Mouse (Mus musculus) forebrain, embryonic 16.5 days (tissue): ENCODE data around the gene Dvl1. TPM values are rescaled to one million over a fixed set of nuclear protein-coding genes. Genes with fewer than 3 reads are reported as not detected.

Source experiments
- ATAC-seq: fragments of 200-750 bp; cut with Nextera tagmentation; 2 replicates; pipeline ENCODE4 v1.8.0; 2017; ENCODE audit warnings: mild to moderate bottlenecking, moderate library complexity
- H3K27ac ChIP-seq: fragments of 300-500 bp; sonication (generic); 2 replicates; pipeline ENCODE4 v1.5.1; 2014; ENCODE audit warnings: low read length, control low read depth
- H3K27me3 ChIP-seq: fragments of 300-500 bp; sonication (generic); replicated peaks from 2 replicates; pipeline ENCODE4 v1.6.1; 2014; ENCODE audit warnings: low read length; ENCODE audit not compliant: control insufficient read depth, insufficient read depth
- H3K36me3 ChIP-seq: fragments of 300-500 bp; sonication (generic); 2 replicates; pipeline ENCODE4 v1.6.1; 2014; ENCODE audit not compliant: control insufficient read depth, insufficient read depth
- H3K4me1 ChIP-seq: fragments of 300-500 bp; sonication (generic); replicated peaks from 2 replicates; pipeline ENCODE4 v1.6.1; 2014; ENCODE audit warnings: low read length; ENCODE audit not compliant: control insufficient read depth, insufficient read depth
- H3K4me2 ChIP-seq: fragments of 300-500 bp; sonication (generic); 2 replicates; pipeline ENCODE4 v1.6.1; 2014; ENCODE audit warnings: mild to moderate bottlenecking, low read length, control low read depth
- H3K4me3 ChIP-seq: fragments of 300-500 bp; sonication (generic); replicated peaks from 2 replicates; pipeline ENCODE4 v1.5.1; 2014; ENCODE audit warnings: mild to moderate bottlenecking, low read length, control low read depth
- H3K9ac ChIP-seq: fragments of 300-500 bp; sonication (generic); replicated peaks from 2 replicates; pipeline ENCODE4 v1.6.1; 2014; ENCODE audit warnings: low read depth, low read length, control low read depth
- H3K9me3 ChIP-seq: fragments of 300-500 bp; sonication (generic); 2 replicates; pipeline ENCODE4 v1.6.1; 2016; ENCODE audit warnings: low read length; ENCODE audit not compliant: control insufficient read depth
- WGBS: fragments of 180-500 bp; shearing (Covaris S2); extraction: QIAGEN DNeasy Blood & Tissue Kit; methylation state at CpG from one replicate; pipeline ENCODE4 v1.1.7; 2014; 5-methylcytosine and 5-hydroxymethylcytosine counted together
- polyA plus RNA-seq: library from polyadenylated mRNA; unstranded; fragments of >200 nt; fragmentation: Nextera tagmentation; extraction: Ambion mirVana; gene quantifications from 2 replicates; pipeline ENCODE4 v1.2.1, GENCODE M21; 2015

Gene Dvl1
- polyA plus RNA-seq, 1 experiment from 2014 or later: 10.0 TPM

DNA sequence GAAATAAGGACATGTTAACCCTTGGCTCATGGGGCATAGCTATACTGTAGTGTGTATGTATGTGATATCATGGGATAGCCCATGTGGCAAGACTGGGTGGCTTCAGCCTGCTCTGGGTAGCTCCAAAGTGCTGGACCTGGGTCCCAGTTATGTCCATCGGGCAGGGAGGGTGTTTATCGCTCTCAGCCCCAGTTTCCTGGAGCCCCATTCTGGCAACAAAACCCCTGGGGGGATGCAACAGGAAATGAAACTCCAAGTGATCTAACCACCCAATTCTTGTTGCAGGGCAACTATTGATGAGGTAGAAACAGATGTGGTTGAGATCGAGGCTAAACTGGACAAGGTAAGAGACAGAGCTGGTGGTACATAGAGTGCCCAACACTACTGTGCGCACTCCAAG is 48.6 kb downstream of the Dvl1 start:
- no peak overlapping the region for H3K9ac ChIP-seq
- peaks cover 34% of the 10 kb centered on the region for H3K4me1 ChIP-seq
- no peak overlapping the region for H3K27ac ChIP-seq
- 90% methylated on average over 4 of the region's 4 CpGs for WGBS
- H3K4me3 ChIP-seq: no peak overlapping the region
- H3K9me3 ChIP-seq: no peaks in the 10 kb centered on the region
- peaks cover 32% of the 10 kb centered on the region for H3K36me3 ChIP-seq
- no peak for ATAC-seq
- peak overlapping the region; percentile 98; the same call in 1 of the 2 replicates for H3K4me2 ChIP-seq
- no peaks in the 10 kb centered on the region for H3K27me3 ChIP-seq

DNA sequence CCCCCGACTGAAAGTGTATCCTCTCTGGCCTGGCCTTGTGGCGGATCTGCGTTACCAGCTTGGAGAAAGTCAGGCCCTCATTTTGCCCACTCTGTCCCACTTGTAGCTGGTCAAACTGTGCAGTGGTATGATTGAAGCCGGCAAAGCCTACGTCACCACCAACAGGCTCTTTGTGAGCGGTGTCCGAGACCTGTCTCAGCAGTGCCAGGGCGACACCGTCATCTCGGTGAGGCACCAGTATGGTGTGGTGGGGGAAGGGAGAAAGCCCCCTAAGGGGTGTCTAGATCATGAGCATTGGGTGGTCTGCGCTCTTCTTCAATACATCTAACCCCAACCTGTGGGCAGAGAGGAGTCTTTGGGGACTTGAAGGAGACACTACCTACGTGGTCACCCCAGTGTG is 49.3 kb downstream of the Dvl1 start:
- Histone ChIP-seq H3K4me1 (peaks cover 32% of the 10 kb centered on the region), H3K27ac (no peak overlapping the region), H3K9ac (no peak overlapping the region), H3K36me3 (peaks cover 38% of the 10 kb centered on the region), H3K4me2 (no peak overlapping the region), H3K27me3 (no peaks in the 10 kb centered on the region), H3K4me3 (no peak overlapping the region), H3K9me3 (no peaks in the 10 kb centered on the region)
- 97% methylated on average over 12 of the region's 12 CpGs for WGBS
- no peak for ATAC-seq

- Histone ChIP-seq H3K9ac (no peak overlapping the region), H3K36me3 (peaks cover 56% of the 10 kb centered on the region), H3K4me3 (no peak overlapping the region), H3K27ac (no peak overlapping the region), H3K27me3 (no peaks in the 10 kb centered on the region), H3K4me2 (no peak overlapping the region), H3K9me3 (no peaks in the 10 kb centered on the region), H3K4me1 (peaks cover 26% of the 10 kb centered on the region)
- 80% methylated on average over 2 of the region's 2 CpGs for WGBS
- ATAC-seq: no peak
Measured at GRCm38 (mm10) chr4:155898318-155898717, 51.1 kb downstream of the Dvl1 start.

DNA sequence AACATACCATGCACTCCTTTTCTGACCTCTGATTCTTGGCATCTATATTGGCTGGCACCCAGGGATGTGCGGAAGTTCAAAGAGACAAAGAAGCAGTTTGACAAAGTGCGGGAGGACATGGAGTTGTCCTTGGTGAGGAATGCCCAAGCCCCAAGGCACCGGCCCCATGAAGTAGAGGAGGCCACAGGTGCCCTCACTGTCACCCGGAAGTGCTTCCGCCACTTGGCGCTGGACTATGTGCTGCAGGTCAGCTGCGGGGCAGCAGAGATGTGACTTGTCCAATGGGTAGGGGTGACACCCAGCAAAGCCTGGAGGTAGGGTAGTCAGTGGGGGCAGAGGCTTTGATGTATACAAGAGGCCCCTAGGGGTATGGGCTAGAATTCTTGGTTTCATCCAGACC is 52.2 kb downstream of the Dvl1 start:
- no peaks in the 10 kb centered on the region for H3K9me3 ChIP-seq
- no peaks in the 10 kb centered on the region for H3K27me3 ChIP-seq
- no peak overlapping the region for H3K27ac ChIP-seq
- 94% methylated on average over 7 of the region's 7 CpGs for WGBS
- peaks cover 15% of the 10 kb centered on the region for H3K4me1 ChIP-seq
- H3K36me3 ChIP-seq: peaks cover 66% of the 10 kb centered on the region
- no peak for ATAC-seq
- H3K4me3 ChIP-seq: no peak overlapping the region
- no peak overlapping the region for H3K9ac ChIP-seq
- no peak overlapping the region for H3K4me2 ChIP-seq

GRCm38 (mm10) chr4:155901205-155901604 is 54.0 kb downstream of the Dvl1 start:
- Histone ChIP-seq H3K4me2 (no peak overlapping the region), H3K27ac (no peak overlapping the region), H3K4me1 (no peaks in the 10 kb centered on the region), H3K9me3 (no peaks in the 10 kb centered on the region), H3K9ac (no peak overlapping the region), H3K27me3 (no peaks in the 10 kb centered on the region), H3K36me3 (peaks cover 79% of the 10 kb centered on the region), H3K4me3 (no peak overlapping the region)
- 63% methylated on average over 3 of the region's 3 CpGs for WGBS
- no peak for ATAC-seq

- Histone ChIP-seq H3K4me2 (no peak overlapping the region), H3K9ac (no peak overlapping the region), H3K4me1 (no peaks in the 10 kb centered on the region), H3K36me3 (peaks cover 68% of the 10 kb centered on the region), H3K27ac (no peak overlapping the region), H3K9me3 (no peaks in the 10 kb centered on the region), H3K4me3 (no peak overlapping the region), H3K27me3 (no peaks in the 10 kb centered on the region)
- WGBS: 97% methylated on average over 12 of the region's 13 CpGs
- ATAC-seq: no peak
Measured at GRCm38 (mm10) chr4:155903246-155903645, 56.0 kb downstream of the Dvl1 start.

DNA sequence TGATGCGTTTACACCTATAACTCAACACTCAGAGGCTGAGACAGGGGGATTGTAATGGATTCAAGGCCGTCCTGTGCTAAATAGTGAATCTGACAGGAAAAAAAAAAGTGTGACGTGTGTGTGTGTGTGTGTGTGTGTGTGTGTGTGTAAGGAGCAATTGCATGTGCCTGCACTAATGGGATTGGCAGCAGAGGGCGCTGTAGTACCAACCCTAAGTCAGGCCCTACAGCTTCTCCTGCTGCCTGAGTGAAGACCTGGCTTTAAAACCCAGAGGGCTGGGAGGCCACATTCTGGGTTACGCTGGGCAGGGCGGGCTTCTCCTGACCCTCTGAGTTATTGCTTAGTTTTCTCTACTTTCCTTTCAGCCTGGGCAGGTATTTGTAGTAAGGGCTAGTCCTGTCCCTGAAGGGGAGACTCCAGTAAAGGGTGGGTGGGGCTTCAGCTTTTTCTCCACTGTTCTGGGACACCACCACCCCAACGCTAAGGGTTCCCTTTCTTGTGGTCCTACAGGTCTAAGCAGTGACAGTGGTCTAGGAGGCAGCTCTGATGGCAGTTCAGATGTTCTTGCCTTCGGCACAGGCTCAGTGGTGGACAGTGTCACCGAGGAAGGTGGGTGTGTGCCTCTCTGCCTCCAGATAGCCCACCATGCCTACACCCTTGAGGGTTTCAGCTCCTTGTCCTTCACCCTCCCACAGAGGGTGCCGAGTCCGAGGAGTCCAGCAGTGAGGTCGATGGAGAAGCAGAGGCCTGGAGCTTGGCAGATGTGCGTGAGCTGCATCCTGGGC is 57.3 kb downstream of the Dvl1 start:
- 93% methylated on average over 13 of the region's 13 CpGs for WGBS

DNA sequence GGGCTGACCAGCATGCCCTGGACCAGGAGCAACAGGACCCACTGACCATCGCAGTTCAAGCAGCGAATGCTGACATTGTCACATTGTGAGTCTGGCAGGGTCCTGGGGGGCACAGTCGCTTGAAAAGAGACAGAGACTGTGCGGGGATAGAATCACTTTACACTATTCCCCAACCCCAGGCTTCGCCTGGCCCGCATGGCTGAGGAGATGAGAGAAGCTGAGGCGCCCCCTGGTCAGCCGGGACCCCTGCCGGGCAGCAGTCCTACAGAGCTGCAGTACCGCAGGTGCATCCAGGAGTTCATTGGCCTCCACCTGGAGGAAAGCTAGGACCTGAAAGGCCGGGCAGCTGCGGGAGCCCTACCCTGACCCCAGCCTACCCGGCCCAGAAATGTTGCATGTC is 58.4 kb downstream of the Dvl1 start:
- ATAC-seq: no peak
- H3K4me3 ChIP-seq: no peak overlapping the region
- no peak overlapping the region for H3K9ac ChIP-seq
- H3K4me1 ChIP-seq: no peaks in the 10 kb centered on the region
- WGBS: 84% methylated on average over 13 of the region's 13 CpGs
- peaks cover 49% of the 10 kb centered on the region for H3K36me3 ChIP-seq
- H3K4me2 ChIP-seq: no peak overlapping the region
- H3K27me3 ChIP-seq: no peaks in the 10 kb centered on the region
- no peak overlapping the region for H3K27ac ChIP-seq
- no peaks in the 10 kb centered on the region for H3K9me3 ChIP-seq

More for the DNA sequence above, 57.3 kb downstream of the Dvl1 start:
- Histone ChIP-seq H3K36me3 (peaks cover 57% of the 10 kb centered on the region), H3K4me2 (no peak overlapping the region), H3K9ac (no peak overlapping the region), H3K27ac (no peak overlapping the region), H3K27me3 (no peaks in the 10 kb centered on the region), H3K4me1 (no peaks in the 10 kb centered on the region), H3K4me3 (no peak overlapping the region), H3K9me3 (no peaks in the 10 kb centered on the region)
- no peak for ATAC-seq

- no peaks in the 10 kb centered on the region for H3K9me3 ChIP-seq
- 85% methylated on average over 9 of the region's 9 CpGs for WGBS
- peaks cover 45% of the 10 kb centered on the region for H3K36me3 ChIP-seq
- no peak overlapping the region for H3K9ac ChIP-seq
- no peak overlapping the region for H3K4me3 ChIP-seq
- no peaks in the 10 kb centered on the region for H3K27me3 ChIP-seq
- no peak overlapping the region for H3K27ac ChIP-seq
- no peaks in the 10 kb centered on the region for H3K4me1 ChIP-seq
- no peak overlapping the region for H3K4me2 ChIP-seq
- no peak for ATAC-seq
Measured at GRCm38 (mm10) chr4:155906125-155906524, 58.9 kb downstream of the Dvl1 start.

DNA sequence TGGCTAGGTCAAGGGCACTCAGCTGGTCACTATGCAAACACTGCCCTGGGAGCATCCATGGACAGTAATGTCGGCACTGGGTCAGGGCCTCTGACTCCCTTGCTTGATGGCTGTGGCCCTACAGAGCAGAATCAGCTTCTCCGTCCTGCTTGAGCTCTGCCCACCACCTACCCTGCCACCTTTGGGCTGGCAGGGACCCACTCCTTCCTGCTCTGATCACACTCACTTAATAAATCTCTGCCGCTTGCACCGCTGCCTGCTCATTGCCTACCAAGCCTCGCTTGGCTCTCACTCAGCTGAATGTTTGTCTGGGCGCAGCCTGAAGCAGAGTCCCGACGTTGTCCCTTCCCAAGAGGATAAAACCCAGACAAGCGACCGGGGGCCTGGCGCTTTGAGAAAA is 59.8 kb downstream of the Dvl1 start:
- Histone ChIP-seq H3K4me3 (no peak overlapping the region), H3K9ac (no peak overlapping the region), H3K4me1 (no peaks in the 10 kb centered on the region), H3K27ac (no peak overlapping the region), H3K9me3 (no peaks in the 10 kb centered on the region), H3K4me2 (no peak overlapping the region), H3K36me3 (peaks cover 36% of the 10 kb centered on the region), H3K27me3 (no peaks in the 10 kb centered on the region)
- ATAC-seq: no peak
- 90% methylated on average over 11 of the region's 11 CpGs for whole genome bisulfite sequencing
